Mouse (Mus musculus) lung, adult 2 months (tissue): ENCODE data around the gene Prkce. TPM values are rescaled to one million over a fixed set of nuclear protein-coding genes. Genes with fewer than 3 reads are reported as not detected.

ENCODE experiments used
- DNase-seq: peaks from one replicate; pipeline ENCODE4 v3.0.0; 2022
- H3K4me1 ChIP-seq: fragments of 200-500 bp; 2 replicates; pipeline ENCODE4 v1.6.1; 2011; ENCODE audit warnings: low read length; ENCODE audit not compliant: control insufficient read depth, insufficient read depth
- H3K4me3 ChIP-seq: fragments of 200-500 bp; replicated peaks from 2 replicates; pipeline ENCODE3; 2011; ENCODE audit warnings: low read depth, mild to moderate bottlenecking, control low read depth, low read length; ENCODE audit errors: extremely low read depth
- CTCF ChIP-seq: fragments of 200-500 bp; IDR thresholded peaks from 2 replicates; pipeline ENCODE4 v1.5.1; 2011; ENCODE audit warnings: mild to moderate bottlenecking, low read length, control low read depth; ENCODE audit not compliant: insufficient read depth
- POLR2A ChIP-seq: fragments of 200-500 bp; IDR thresholded peaks from 2 replicates; pipeline ENCODE4 v1.6.1; 2011; ENCODE audit warnings: low read depth, mild to moderate bottlenecking, control low read depth, low read length, borderline replicate concordance; ENCODE audit errors: extremely low read depth
- WGBS: fragments of 180-500 bp; shearing (Covaris S2); methylation state at CpG from one replicate; pipeline ENCODE4 v1.1.7; 2018; 5-methylcytosine and 5-hydroxymethylcytosine counted together
- polyA plus RNA-seq: library from polyadenylated mRNA; depleted of rRNA; stranded (reverse); fragments of >200 nt; gene quantifications from 2 replicates; pipeline ENCODE4 v1.2.3, GENCODE M21; 2012

The Prkce gene
- polyA plus RNA-seq, 1 experiment: 13.5 TPM

DNA sequence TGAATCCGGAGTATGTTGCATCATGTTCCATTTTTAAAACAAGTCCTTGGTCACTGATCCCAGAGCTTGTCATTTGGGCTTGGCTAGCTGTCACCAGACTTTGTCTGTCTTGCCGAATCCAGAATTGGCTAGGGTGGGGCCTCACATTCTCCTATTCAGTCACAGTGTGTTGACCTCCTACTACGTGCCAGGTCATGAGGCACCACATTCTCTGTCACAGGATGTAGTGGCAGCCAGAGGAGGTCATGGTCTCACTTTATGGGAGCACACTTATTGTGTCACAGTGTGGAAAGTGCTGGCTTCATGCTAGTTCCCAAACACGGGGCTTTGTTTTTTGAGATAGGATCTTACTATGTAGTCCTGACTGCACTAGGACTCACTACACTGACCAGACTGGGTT lies 333.8 kb downstream of the Prkce start:
- Histone ChIP-seq H3K4me1 (peaks cover 19% of the 10 kb centered on the region), H3K4me3 (no peak overlapping the region)
- DNase-seq: no peak
- 53% methylated on average over 4 of the region's 4 CpGs for WGBS
- TF ChIP-seq CTCF (no peak), POLR2A (no peak)

DNA sequence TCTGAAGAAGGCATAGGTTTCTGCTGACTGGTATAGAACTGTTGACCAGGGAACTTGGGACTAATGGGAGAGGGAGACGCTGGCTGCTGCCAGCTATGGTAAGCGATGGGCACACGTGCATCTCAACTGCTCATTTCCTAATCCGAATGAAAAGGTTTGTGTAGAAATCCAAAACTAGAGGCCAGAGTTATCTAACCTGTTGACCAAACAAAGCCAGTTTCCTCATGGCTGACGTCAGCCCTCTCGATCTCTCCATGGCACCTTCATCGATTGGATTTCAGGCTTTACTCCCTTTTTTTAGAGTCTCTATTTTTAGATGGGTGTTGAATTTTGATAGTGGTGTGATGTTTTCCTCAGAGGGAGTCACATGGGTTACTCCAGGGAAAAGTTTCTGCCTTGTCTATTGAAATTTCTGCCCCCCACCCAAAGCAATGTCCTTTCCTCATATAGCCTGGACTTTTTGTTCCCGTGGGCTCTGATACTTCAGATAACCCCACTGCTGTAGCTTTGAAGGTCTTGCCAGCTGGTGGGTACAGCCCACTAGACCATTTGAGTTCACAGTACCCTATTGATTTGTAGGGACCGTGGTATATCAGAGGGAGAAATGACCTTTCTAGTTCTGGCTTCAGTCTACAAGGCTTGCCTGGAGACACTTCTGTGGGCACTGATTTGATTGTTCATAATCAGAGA lies 335.8 kb downstream of the Prkce start:
- DNase-seq: no peak
- no peak overlapping the region for H3K4me3 ChIP-seq
- peaks cover 27% of the 10 kb centered on the region for H3K4me1 ChIP-seq
- no peak for TF ChIP-seq POLR2A
- TF ChIP-seq CTCF: no peak
- WGBS: 88% methylated on average over 9 of the region's 9 CpGs

DNA sequence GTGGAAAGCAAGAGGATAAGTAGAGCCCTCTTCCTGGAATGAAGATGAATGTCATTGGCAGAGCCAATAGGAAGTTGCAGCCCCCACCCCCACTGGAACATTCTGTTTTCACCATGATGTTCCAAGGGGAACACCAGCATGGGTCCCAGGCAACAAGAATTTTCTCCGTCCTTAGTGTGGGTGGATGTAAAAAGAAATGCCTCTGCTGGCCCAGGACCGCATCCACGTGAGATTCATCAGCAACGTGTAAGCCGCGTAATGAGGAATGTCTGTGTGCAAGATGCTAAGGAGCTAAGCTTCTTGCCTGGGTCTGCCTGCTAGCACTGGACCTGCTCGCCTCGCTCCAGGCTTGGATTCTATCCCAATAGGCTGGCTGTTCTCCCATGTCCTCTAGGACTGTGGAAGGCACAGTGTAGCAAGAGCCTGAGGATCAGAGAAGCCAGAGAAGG lies 337.6 kb downstream of the Prkce start, which contains the start of gene Gm10309:
Gm10309 (minus strand) TSS at position 50 of the 449 bp plus-strand sequence.
- H3K4me3 ChIP-seq: no peak within 1 kb of the TSS
- peaks cover 17% of the 10 kb centered on the region for H3K4me1 ChIP-seq
- TF ChIP-seq POLR2A: no peak
- no peak for TF ChIP-seq CTCF
- 56% methylated on average over 8 of the region's 8 CpGs for WGBS
- DNase-seq: no peak

DNA sequence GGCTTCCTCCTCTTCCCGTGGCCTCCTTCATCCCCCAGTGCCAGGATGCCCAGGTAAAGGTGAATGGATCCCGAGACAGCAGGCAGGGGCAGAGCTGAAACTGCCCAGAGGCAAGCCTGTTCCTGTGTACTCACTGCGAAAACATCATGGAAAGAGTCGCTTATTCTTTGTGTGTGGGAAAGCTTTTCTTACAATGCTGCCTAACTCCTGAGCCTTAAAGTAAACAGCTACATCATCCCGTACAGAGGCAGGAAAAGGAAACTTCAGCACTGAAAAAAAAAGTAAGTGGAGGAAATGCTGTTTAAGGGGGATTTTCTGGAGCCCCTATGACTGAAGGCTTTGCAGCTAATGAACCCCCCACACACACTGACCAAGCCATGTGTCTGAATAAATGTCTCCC lies 339.3 kb downstream of the Prkce start:
- no peak for TF ChIP-seq CTCF
- peak; percentile 35; the same call in 1 of the 2 replicates for TF ChIP-seq POLR2A
- H3K4me3 ChIP-seq: peak overlapping the region; percentile 12
- no peak for DNase-seq
- WGBS: 37% methylated on average over 5 of the region's 5 CpGs
- H3K4me1 ChIP-seq: peaks cover 16% of the 10 kb centered on the region

DNA sequence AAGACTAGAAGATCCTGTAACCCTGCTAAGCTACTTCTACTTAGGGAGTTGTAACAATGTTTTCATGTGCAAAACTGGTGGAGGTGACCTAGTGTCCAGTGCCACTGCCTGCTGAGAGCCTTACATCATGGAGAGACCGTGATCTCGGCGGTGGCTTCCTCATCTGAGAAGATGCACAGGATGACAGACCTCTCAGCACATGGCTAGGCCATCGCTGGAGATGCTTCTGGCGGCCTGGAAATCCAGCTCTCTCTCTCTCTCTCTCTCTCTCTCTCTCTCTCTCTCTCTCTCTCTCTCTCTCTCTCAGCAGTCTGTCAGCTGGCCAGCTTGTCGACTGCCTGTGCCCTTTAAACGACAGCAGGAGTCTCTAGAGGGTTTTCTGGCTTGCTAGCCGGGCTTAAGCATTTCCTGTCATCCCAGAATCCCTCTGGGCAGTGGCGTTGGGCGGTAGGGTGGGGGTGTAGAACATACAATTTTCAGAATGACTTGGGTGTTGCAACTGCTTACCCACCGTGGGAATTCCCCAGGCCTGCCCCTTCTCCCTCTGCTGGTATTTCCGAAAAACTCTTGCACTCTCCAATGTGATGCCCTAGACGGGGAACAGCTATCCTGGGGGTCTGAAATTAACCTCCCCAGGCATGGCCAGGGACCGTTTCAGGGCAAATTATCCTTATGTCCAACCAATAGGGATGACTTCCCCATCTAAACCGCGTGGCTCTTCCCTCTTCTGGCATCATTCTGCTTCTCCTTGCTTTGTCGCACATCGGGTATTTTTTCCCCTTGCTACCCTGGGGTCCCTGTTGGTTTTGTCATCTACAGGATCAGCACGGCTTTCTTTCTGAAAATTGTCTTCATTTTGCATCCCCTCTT lies 340.0 kb downstream of the Prkce start:
- H3K4me1 ChIP-seq: peaks cover 16% of the 10 kb centered on the region
- no peak for DNase-seq
- no peak overlapping the region for H3K4me3 ChIP-seq
- TF ChIP-seq POLR2A (no peak), CTCF (no peak)
- 41% methylated on average over 19 of the region's 19 CpGs for WGBS

DNA sequence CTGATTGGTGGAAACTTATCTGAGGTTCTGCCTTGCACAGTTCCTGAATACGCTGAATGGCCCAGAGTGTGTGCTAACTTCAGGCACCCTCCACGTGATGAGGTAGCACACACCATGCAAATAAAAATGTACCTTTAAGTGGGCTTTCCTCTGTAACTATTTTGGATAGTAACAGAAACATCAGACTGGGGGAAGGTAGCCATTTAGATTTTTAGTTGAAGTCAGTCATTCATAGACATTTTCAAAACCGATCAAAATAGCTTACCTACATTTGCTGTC lies 340.6 kb downstream of the Prkce start:
- no peak for TF ChIP-seq CTCF
- no peak for TF ChIP-seq POLR2A
- no peak for DNase-seq
- WGBS: 85% methylated on average over 3 of the region's 3 CpGs
- Histone ChIP-seq H3K4me3 (no peak overlapping the region), H3K4me1 (peaks cover 17% of the 10 kb centered on the region)

DNA sequence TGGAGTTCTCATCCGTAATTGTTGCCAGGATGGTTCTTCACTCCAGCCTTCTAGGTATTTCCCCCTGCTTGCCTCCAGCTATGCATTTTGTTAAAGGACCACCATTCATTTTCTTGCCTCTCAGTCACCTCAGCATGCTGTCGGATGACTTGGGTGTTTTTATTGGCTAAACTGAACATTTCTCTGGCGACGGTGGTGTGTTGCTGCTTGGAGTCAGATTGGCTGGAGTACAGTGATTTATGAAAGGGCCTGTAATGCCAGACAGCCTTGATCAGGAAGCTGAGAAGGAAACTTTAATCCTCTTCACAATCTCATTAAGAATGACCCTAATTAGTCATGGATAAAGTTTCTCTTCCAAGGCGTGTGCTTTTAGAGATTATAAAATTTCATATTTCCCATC lies 342.3 kb downstream of the Prkce start:
- 44% methylated on average over 5 of the region's 5 CpGs for WGBS
- TF ChIP-seq CTCF: no peak
- TF ChIP-seq POLR2A: no peak
- no peak for DNase-seq
- Histone ChIP-seq H3K4me3 (no peak overlapping the region), H3K4me1 (peaks cover 32% of the 10 kb centered on the region)

DNA sequence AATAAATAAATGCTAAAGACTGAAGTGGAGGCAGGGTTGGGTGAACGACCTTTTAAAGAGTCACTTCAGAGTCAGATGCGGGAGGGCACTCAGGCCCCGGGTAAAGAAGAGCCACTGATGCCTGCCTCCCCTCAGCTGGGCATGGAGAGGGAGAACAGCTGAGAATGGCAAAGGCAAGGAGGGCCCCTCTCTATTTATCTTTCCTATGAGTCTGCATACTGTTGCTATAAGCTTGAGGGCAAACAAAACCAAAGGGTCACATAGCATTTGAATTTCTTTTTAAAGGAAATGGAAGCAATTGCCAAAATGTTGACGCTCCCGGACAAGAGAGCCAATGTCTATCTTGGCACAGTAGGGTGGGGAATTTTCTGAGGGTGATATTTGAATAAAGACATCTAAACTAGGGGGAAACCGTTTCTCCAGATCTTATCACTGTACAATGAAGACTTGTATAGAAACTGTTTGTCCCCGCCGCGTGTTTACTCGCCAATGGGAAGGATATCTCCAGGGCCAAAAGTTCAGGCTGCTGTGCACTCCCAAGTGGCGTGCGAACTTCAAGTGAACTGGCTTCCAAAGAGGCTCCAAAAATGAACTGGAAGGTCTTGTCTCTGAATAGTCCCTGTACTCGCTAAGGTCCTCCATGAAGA lies 347.5 kb downstream of the Prkce start:
- Histone ChIP-seq H3K4me3 (no peak overlapping the region), H3K4me1 (peaks cover 28% of the 10 kb centered on the region)
- TF ChIP-seq CTCF (no peak), POLR2A (no peak)
- DNase-seq: no peak
- 17% methylated on average over 13 of the region's 13 CpGs for WGBS

DNA sequence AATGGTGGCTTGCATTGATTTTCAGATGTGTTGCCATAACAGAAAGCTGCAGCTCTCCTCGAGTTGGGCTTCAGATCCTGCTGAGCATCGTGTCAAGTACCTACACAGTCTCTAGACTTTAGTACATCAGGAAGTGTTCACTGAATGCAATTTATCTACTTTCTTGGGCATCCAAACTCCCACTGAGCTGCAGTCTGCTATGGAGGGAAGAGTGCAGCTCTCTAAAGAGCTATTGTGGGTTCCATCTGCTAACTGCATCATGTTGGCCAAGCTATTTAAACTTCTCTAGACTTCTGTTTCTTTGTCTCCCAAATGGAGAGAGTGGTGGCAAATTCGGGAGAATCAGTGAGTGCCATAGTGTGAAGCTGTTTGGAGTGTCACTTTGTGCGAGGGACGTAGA lies 349.0 kb downstream of the Prkce start:
- TF ChIP-seq CTCF (no peak), POLR2A (no peak)
- WGBS: 72% methylated on average over 5 of the region's 5 CpGs
- H3K4me1 ChIP-seq: peaks cover 25% of the 10 kb centered on the region
- DNase-seq: no peak
- no peak overlapping the region for H3K4me3 ChIP-seq

DNA sequence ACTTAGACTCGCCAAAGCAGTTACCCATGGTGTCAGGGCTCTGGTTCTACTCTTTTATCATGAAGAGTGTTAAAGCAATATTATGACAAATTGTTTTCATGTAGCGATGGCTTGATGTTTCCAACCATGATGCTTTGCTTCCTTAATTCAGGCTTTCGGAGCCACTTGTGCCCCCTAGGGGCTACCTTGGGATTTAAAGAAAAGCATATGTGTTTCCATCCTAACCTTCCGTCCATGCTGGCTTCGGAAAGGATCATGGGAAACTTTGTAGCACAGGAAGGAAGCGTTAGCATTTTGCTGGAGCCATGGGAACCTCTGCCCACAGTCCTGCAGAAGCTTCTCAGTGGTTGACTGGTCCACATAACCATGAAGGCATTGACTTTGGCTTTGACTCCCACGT lies 351.0 kb downstream of the Prkce start:
- DNase-seq: no peak
- 85% methylated on average over 7 of the region's 7 CpGs for whole genome bisulfite sequencing
- no peak for TF ChIP-seq POLR2A
- H3K4me3 ChIP-seq: no peak overlapping the region
- H3K4me1 ChIP-seq: peaks cover 20% of the 10 kb centered on the region

DNA sequence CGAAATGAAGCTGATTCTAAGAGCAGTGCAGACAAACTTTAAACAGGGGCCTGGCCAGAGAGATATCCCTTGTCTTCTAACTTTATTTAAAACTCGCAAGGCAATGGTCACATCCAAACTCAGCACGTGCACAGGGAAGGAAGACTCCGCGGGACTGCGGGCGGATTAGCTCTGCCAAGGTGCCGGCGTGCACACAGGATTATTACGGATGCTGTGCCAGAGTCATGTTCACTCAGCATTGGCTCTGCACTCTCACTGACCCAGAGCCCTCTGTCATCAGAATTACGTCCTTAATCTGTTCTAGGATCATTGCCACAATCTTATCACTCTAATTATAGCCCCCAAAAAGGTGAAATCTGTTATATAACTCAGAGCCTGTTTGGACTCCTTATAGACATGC lies 353.7 kb downstream of the Prkce start:
- Histone ChIP-seq H3K4me3 (no peak overlapping the region), H3K4me1 (peaks cover 5% of the 10 kb centered on the region; the same call in 1 of the 2 replicates)
- DNase-seq: no peak
- 87% methylated on average over 11 of the region's 11 CpGs for WGBS
- TF ChIP-seq POLR2A (no peak), CTCF (no peak)
